Mouse (Mus musculus): ENCODE data around the gene Asic2.

DNA sequence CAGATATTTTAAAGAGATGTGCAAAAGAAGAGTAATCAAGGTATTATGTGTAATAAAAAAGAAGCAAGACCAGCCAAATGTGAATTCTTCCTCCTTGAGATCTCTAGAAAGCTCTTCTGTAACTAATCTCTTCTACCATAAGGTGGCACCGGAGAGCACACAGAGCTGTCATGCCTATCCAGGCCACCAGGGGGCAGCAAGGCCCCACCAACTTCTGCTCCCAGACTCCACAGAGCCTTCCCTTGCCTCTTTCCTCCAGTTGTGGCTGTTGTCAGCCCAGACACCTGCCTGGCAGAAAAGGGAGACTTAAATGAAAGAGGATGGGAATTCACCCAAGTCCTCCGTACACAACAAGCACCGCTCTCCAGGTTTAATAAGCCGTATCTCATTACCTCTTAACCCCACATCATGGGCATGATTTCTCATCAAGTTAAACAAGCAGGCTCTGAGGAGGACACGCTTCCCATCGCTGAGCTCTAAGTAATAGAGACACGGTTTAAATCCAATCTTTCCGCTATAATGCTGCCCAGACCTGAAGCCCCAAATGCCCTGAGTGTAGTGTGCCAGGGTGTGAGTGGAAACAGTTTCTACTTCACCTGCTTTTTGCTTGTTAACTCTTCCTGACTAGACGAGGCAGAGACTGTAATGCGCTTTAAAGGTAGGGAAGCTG, 28.1 kb upstream of the Asic2 start:
- TF ChIP-seq POLR2A (IDR thresholded peaks at IDR 0.05; ENCODE audit: low read depth, low read length): no peak
- TF ChIP-seq CTCF (IDR thresholded peaks at IDR 0.05; ENCODE audit: borderline replicate concordance, insufficient read depth, low read length): peak; percentile 100

Measured in embryonic fibroblast, embryonic 13.5 days (primary cell).